Mouse (Mus musculus) mouse trophoblast stem cell (cell line): ENCODE measurements at regions not wholly inside any gene's neighbourhood (a gene's known extent, or its start where the extent isn't known, plus 50 kb on each side); places are given as distances from the start of the nearest gene placed in this dataset.

Experiments used
- in situ Hi-C, 2 experiments: fragments of 300-500 bp; cut with MseI, MboI; formaldehyde crosslinking; loops; 2 replicates in 1 of 2; 3 replicates in 1 of 2; pipeline ENCODE4 v1.15.1; 2025

- in situ Hi-C loops = no loop called here
Measured at GRCm38 (mm10) chr19:53444646-53445045, 54.3 kb upstream of the Smndc1 start.

- in situ Hi-C loops = no loop called here
Measured at GRCm38 (mm10) chr19:53442756-53443654, 52.6 kb upstream of the Smndc1 start.

- in situ Hi-C loops = no loop called here
Measured at GRCm38 (mm10) chr19:53442132-53442610, 51.8 kb upstream of the Smndc1 start.

- in situ Hi-C loops = no loop called here
Measured at GRCm38 (mm10) chr19:53441449-53442131, 51.2 kb upstream of the Smndc1 start.

- in situ Hi-C loops = no loop called here
Measured at GRCm38 (mm10) chr19:53440327-53441055, 50.1 kb upstream of the Smndc1 start.
